Mouse (Mus musculus): ENCODE measurements around the gene Hnrnpc.
A peak's percentile ranks its signal among the peaks of the same experiment; 100 is the strongest.
"Not testable (repeated sequence)": the region's sequence is repeated elsewhere in the genome, so short reads cannot be mapped to it uniquely, and the experiment has no call there.

Gene Hnrnpc

DNA sequence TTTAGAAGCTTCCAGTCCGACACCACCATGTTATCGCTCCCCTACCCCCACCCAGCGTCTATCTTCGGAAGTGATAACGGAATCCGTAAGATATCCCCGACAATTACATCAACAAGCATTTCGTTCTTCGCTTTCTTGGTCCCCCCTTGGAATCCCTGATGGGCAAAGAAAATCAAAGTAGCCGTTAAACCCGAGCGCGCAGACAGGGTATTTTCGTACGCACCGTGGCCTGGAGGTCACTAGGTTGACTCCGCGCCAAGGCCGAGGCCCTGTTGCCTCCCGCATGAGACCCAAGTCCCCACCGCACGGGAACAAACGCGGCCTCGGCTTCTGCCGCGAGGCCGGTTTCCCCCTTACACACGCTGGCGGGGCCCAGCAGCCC is 363 bp downstream of the Hnrnpc start:
- DNase-seq (ENCODE audit: low spot score in 2 of 2): no peak

DNA sequence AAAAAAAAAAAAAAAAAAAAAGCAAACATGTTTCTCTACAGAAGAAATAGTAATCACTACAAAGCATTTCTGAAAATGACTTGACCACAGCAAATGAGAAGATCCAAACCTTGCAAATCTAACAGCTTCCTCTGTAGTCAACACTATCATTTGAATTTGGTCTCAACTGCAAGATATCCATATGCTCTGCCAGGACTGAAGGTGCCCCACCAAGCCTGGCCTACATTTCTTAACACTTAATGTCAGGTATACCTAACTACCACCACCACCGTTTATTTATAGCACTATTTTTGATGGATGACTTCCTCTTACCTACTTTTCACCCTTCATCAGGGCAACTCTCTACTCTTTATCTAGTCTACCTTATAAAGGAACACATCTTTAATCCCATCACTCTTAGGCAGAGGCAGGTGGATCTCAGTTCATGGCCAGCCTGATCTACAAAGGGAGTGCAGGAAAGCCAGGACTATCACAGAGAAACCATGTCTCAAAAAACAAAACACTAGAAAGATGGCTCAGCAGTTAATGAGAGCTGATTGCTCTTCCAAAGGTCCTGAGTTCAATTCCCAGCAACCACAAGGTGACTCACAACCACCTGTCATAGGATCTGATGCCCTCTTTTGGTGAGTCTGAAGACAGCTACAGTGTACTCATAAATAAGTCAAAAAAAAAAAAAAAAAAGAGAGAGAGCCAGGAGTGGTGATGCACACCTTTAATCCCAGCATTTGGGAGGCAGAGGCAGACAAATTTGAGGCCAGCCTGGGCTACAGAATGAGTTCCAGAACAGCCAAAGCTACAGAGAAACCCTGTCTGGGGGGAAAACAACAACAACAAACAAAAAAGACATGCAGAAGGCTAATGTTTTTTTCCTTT is 2.3 kb downstream of the Hnrnpc start:
- no peak for DNase-seq (ENCODE audit: low spot score in 2 of 2)

DNA sequence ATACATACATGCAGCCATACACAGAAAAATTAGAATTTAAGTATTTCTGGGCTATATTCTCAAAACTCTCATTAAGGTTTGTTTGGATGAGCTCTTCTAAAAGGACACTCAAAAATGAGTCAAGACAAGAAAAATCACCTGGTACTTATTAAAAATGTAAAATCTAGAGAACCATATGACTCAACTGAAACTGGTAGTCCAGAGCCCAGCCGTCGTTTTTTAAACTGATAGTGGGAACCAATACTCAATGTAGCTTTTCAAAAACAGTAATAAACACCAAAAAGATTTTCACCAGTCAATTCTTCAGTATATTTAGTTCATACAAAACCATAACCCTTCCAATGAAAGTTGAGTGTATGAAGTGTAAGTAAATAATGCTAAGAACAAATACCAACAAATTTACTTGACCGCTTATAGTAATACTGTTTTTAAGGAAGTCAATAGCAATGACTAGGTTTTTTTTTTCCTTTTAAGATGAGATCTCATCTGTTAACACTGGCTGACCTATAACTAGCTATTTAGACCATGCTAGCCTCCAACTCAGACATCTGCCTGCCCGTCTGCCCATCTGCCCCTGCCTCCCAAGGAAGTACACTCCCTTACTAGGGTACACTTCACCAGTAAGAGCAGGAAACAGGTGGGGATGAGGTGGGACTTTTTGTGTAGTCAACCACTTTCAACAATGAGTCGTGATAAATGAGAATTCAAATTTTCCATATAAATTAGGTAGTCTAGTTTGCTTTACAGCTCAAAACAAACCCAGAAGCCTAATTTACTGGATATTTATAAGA is 3.5 kb downstream of the Hnrnpc start:
- no peak for DNase-seq (ENCODE audit: low spot score in 2 of 2)

DNA sequence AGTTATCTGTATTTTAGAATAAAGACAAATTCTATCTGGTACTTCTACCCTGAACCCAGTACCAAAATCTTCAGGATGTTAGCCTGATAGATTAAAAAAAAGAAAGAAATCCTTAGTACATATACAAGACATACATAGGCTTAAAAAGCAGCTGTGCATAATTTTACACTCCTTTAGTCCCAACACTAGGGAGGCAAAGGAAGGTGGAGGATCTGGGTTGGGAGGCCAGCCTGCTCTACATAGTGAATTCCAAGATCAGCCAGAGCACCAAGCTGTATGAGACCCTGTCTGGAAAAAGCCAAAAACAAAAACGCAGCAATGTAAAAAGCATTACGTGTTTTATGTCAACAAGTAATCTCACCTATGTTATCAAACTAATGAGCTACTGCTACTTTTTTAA is 4.3 kb downstream of the Hnrnpc start:
- no peak for DNase-seq (ENCODE audit: low spot score in 2 of 2)

DNA sequence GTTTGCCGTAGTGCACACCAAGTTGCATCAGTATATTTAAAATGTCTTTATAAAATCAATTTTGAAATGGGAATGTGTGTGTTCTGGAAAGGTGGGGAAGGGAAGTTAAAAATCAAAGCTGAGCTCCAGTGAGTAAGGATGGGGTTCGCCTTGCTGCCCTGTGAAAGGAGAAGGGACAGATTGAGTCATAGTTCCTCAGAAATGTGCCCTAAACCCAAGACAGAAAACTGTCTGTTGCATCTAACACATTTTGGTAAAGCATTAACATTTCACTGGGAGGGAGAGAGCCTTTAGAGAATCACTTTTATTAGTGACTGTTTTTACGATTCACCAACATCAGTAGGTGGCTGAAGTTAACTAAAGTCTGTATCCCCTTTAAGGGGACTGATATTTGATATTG is 5.4 kb downstream of the Hnrnpc start:
- DNase-seq (ENCODE audit: low spot score in 2 of 2): not testable (repeated sequence)

DNA sequence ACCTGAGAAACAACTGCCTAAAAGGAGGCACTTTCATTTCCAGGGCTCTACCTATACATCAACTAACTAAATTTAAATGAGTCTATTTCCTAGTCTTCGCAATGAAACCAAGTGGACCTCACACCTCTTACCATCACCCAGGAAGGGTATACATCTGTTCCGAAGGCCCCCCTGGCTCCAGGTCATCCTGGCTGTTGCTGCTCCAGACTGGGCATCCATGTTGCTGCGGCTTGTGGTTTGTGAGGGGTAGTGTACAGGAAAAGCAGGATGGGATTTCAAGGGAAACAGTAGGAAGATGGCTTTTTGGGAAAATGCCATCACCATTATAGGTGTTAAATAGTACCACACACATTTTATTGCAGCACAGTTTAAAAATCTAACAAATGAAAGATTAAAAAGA is 6.6 kb downstream of the Hnrnpc start:
- DNase-seq (ENCODE audit: low spot score in 2 of 2): not testable (repeated sequence)

DNA sequence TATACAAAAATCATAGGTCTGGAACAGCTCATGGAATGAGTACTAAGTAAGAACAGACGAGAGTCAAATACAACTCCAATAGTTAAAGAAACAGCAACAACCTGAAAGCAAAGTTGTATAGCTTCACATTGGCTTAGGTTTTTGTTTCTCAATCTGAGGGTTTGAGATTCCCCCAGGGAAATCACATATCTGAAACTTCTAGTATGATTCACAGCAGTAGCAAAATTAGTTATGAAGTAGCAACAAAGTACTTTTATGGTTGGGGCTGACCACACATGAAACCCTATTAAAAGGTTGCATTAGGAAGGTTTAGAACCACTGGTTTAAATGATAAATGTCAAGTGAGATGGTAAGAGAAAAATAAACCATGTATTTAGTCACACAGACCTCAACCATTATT is 9.3 kb downstream of the Hnrnpc start:
- no peak for DNase-seq (ENCODE audit: low spot score in 2 of 2)

DNA sequence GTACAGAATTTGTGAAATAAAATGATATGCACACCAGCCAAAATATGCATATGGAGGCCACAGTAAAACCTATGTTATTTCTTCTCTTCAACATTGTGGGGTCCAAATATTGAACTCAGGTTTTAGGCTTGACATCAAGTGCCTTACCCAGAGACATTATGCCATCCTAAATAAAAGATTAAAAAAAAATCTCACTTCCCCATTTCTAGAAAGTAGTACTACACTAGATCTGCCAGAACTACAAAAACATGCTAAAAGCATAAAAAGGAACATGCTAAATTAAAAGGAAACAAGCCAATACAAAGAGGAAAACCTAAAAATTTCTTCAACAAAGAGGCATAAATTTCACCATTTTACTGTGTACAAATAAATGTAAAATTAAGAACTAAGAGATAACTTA is 20.7 kb downstream of the Hnrnpc start:
- DNase-seq (ENCODE audit: low spot score in 2 of 2): no peak

DNA sequence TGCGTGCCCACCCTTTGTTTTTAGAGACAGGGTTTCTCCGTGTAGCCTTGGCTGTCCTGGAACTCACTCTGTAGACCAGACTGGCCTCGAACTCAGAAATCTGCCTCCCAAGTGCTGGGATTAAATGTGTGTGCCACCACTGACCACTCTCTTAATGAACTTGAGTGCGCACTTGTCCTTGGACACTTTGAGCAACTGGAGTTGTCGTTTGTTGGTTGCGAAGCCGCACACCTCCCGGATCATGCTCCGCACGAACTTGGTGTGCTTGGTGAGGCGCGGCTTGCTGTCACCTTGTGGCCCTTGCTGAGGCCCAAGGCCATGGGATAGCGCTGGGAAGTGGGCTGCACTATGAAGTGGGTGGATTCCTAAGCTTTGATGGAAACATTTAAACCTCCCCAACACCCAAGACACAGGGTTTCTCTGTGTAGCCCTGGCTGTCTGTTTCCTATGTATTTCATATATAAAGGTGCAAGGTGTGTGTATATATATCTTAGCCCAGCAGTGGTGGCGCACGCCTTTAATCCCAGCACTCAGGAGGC is 32.2 kb downstream of the Hnrnpc start:
- no peak for DNase-seq (ENCODE audit: low spot score in 2 of 2)

DNA sequence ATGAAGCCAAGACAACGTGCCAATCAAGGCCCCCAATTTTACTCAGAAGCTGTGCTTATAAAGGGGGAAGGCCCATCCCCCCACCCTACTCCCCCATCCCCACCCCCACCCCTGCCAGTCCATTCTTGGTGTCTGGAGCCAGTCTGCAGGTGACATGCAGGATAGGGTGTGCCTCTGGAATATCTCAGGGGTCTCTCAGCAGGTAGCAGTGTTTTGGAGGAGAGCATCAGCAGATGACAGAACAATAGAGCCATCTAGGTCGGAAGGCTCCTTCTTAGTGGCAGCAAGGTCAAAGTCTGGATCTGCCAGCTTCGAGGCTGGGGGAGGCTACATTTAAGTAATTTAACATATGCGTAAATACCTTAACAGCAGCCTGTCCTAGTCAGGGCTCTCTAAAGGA is 37.7 kb downstream of the Hnrnpc start:
- no peak for DNase-seq (ENCODE audit: low spot score in 2 of 2)

DNA sequence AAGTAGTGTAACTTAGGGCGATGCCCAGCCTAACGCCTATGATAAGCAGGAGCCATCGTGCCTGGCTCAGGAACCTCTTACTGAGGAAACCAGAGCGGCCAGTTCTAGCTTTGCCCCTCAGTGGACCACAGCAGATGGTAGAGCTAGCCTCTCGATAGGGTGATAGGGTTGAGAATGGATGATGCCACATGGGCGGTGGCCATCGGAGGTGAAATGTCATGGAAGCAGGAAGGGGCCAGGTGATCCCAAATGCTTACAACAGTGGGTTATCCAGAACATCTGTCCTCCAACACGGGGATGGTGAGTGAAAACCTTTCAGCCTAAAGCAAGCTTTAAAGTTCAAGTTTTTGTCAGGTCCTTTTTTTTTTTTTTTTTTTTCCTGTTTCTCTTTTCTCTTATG is 42.0 kb downstream of the Hnrnpc start:
- no peak for DNase-seq (ENCODE audit: low spot score in 2 of 2)

DNA sequence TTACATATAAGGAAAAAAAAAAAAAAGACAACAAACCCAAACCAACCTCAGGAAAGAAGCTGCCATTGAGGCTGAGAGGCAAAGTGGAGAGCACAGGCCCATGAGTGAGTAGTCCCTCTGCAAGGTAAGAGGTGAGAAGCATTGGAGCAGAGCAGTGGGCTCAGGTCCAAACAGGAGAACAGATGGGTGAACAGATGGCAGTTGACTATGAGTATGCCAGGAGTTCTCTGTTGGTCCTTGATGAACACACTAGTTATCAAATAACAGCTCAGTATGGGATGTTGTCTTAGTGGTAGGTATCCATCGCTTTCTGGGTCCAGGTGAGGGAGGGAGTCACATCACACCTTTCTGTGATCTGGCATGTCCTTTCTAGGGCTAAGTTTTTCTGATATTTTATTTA is 43.0 kb downstream of the Hnrnpc start:
- DNase-seq (ENCODE audit: low spot score in 2 of 2): no peak

DNA sequence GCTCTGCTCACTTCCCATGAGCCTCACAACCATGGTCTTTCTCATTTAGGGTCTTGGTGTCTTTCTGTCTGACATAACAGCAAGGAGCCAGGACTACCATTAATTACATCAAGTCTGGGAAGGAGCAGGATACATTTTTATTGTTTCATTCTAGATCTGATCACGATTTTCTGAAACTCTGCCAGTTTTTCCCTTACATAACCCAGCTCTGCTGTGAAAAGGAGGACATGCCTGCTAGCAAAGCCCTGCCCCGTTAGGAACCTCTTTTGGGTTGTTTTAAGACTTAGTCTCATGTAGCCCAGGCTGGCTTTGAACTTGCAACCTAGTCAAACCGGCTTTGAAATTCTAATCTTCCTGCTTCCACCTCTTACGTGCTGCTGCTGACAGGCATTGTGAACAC is 43.8 kb downstream of the Hnrnpc start:
- DNase-seq (ENCODE audit: low spot score in 2 of 2): no peak

DNA sequence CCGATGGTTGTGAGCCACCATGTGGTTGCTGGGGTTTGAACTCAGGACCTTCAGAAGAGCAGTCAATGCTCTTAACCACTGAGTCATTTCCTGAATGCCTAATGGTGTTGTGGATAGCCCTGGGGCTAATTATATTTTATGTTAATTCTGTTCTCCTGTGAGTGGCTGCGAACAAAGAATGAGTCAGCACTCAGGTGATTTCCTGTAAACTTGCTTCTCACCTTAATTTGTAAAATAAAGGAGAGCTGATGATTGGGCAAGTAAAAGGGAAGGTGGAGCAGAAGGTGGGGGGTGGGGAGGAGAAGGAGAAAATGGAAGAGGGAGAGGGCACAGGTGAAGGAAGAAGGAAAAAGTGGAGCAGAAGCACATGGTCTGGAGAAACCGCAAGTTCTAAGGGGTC is 51.1 kb downstream of the Hnrnpc start:
- DNase-seq (ENCODE audit: low spot score in 2 of 2): not testable (repeated sequence)

DNA sequence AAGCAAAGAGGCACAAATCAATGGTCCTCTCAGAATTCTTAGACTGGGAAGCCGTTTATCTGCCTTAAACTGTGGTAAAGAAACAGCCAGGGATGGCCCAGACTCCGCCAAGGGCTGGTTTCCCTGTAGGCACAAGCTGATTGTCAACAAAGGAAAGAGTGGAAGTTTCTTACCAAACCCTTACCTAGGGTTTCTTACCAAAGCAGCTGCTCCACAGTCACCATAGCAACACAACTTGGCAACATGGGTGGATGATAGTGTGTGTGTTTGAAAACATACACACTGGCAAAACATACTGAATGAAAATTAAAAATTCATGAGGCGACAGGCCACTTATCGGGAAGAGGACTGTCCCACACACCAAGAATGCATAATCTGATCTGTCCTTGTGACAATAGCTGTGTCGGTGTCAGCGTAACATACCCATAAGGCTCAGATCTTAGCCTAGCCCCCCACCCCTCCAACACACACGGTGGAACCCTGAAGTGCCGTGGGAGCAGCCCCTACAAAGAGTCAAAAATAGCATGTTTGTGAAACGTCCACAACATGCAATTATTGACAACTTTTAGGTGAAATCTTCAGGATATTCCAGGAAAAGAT is 57.8 kb downstream of the Hnrnpc start:
- no peak for DNase-seq (ENCODE audit: low spot score in 2 of 2)

DNA sequence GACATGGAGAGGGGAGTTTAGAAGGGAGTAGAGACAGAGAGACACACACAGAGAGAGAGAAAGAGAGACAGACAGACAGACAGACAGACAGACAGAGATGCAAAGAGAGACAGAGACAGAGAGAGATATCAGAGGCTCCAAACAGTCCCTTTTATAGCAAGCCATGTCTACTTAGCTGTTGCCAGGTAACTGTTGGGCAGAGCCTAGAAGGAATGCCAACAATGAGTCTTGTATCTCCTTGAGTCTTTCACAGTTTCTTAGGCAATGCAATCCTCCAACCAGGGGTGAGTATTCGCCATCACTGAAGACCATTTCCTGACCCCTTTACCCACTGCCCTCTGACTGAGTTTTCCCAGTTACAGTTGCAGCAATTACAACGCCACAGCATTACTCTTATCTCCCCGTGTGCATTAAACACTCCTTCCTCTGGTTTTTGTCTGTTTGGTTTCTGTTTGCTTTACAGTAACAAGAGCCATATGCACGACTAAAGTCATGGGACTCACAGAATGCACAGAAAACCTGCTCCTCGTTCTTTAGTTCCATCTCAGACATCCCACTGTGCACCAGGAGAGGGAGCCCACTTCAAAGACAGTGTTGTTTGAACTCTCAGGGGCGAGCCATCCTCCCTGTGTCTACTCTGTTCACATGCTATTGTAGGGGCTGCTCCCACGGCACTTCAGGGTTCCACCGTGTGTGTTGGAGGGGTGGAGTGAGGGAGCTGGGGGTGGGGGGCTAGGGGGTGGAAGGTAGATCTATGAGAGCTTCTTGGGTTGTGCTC is 58.7 kb downstream of the Hnrnpc start:
- peak in 1 of 2 experiments; percentile 49 for DNase-seq (ENCODE audit: low spot score in 2 of 2)

DNA sequence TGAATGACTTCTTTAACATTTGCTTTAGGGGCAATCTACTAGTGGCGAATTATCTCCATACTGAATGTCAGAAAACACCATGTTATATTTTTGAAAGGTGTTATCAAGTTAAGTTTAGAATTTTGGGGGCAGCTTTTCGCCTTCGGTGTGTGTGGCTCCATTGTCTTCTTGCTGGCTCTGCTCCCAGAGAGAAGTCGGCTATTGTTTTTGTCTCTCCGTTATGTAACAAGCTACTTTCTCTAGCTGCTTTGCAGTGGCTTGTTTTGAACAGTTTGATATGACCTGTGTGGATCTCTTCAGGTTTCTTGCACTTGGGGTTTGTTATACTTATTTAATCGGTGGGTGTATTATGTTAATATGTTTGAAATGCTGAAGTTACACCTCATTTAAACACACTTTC is 60.4 kb downstream of the Hnrnpc start:
- no peak for DNase-seq (ENCODE audit: low spot score in 2 of 2)

DNA sequence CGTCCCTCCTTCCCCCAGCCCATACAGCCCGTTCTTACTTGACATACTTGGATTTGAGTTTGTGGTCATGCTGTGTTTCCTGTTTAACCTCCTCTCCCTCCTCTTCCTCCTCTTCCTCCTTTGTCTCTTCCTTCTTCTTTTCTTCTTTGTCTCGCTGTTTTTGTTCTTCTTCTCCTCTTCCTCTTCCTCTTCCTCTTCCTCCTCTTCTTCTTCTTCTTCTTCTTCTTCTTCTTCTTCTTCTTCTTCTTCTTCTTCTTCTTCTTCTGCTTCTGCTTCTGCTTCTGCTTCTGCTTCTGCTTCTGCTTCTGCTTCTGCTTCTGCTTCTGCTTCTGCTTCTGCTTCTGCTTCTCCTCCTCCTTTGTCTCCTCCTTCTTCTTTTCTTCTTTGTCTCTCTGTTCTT is 61.5 kb downstream of the Hnrnpc start, which contains the start of gene Olfr221:
TSS of gene Olfr221 (minus strand) at position 101 of the 400 bp plus-strand sequence.
- DNase-seq (ENCODE audit: low spot score in 2 of 2): not testable (repeated sequence)

DNA sequence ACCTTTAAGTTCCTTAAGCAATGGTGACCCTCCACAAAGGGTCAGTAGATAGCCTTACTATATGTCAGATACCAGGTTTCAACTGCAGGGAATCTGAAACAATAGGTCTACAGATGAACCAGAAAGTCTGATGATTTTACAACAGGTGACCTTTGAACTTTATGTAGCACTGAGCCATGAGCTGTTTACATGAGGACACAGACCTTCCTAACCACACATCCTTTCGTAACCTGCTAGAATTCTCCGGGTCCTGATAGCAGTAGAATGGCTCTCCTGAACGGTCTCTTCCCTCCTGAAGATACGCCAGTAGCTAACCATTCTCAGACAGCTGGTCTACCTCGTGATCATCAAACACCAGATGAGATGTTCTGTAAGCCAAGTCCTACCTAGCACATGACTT is 64.5 kb downstream of the Hnrnpc start:
- DNase-seq (ENCODE audit: low spot score in 2 of 2): no peak

DNA sequence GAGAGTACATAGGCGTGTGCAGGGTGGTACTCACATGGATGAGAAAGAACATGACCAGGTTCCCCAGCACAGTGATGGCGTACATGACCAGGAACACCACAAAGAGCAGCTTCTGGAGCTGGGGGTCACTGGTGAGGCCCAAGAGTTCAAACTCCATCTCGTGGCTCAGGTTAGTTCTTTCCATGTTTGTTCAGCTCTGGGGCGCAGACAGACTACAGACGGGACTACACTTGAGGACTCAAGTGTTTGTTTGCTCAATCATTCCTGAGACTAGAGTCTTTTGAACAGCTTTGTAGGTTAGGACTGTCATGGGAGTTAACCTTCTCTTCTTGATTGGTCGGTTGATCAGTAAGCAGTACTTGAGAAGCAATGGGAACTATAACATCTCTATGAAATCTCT is 67.9 kb downstream of the Hnrnpc start:
- DNase-seq (ENCODE audit: low spot score in 2 of 2): no peak

DNA sequence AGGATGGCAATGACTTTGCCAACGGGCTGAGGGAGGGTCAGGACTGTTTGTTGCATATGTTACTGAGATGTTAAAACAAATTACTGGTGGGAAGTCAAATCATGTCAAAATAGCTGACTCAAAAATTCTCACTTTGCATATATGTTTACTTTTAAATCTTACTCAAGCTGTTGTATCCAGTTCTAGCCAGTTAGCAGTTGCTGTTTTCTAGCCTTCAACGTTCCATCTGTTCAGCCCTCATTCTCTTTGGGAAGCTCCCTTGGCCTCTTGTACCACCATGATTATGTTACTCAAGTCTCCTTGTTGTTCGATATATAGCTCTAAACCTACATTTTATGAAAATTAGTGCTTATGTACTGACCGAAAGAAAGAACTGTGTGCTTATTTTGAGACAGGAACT is 77.5 kb downstream of the Hnrnpc start:
- DNase-seq (ENCODE audit: low spot score in 2 of 2): no peak

DNA sequence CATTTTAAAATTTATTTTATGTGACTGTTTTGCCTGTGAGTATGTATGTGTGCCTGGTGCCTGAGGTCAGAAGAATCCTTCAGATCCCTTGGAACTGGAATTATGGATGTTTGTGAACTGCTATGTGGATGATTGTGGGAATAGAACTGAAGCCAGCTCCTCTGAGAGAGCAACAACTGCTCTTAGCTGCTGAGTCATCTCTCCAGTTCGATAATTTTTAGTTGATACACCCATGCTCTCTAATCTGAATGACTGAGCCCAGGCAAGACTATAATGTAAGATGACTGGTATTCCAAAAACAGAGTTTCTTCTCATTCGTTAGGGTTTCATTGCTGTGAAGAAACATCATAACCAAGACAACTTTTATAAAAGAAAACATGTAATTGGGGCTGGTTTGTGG is 79.7 kb downstream of the Hnrnpc start:
- DNase-seq (ENCODE audit: low spot score in 2 of 2): no peak
